Mouse (Mus musculus) cerebellum, postnatal 14 days (tissue): ENCODE data around the gene Itpr2.

Experiments
- DNase-seq, 2 experiments: peaks; one replicate each; pipeline ENCODE4 v3.0.0; 2021; ENCODE audit warnings: mixed read lengths in 2 of 2

The Itpr2 gene

GRCm38 (mm10) chr6:146464014-146464644 is 37.9 kb downstream of the Itpr2 start:
- no peak for DNase-seq

- DNase-seq, result no peak
These were observed 41.1 kb downstream of the Itpr2 start for GRCm38 (mm10) chr6:146460936-146461335.

GRCm38 (mm10) chr6:146458436-146458835 is 43.6 kb downstream of the Itpr2 start:
- no peak for DNase-seq

GRCm38 (mm10) chr6:146456741-146457140 is 45.3 kb downstream of the Itpr2 start:
- DNase-seq, result no peak

GRCm38 (mm10) chr6:146454520-146455511 is 47.2 kb downstream of the Itpr2 start:
- DNase-seq, result no peak

- DNase-seq, result no peak
These were observed 49.5 kb downstream of the Itpr2 start for GRCm38 (mm10) chr6:146452474-146452873.

GRCm38 (mm10) chr6:146446032-146446704 is 55.9 kb downstream of the Itpr2 start:
- peak in 1 of 2 experiments; percentile 4 for DNase-seq

GRCm38 (mm10) chr6:146439826-146440225 is 62.2 kb downstream of the Itpr2 start:
- DNase-seq, result no peak

GRCm38 (mm10) chr6:146439071-146439818 is 62.8 kb downstream of the Itpr2 start:
- DNase-seq, result no peak

- DNase-seq, result no peak
These were observed 64.0 kb downstream of the Itpr2 start for GRCm38 (mm10) chr6:146438057-146438456.

GRCm38 (mm10) chr6:146436916-146437496 is 65.0 kb downstream of the Itpr2 start:
- no peak for DNase-seq

- DNase-seq, result no peak
These were observed 67.8 kb downstream of the Itpr2 start for GRCm38 (mm10) chr6:146434217-146434616.

- DNase-seq, result no peak
These were observed 69.7 kb downstream of the Itpr2 start for GRCm38 (mm10) chr6:146432218-146432865.

- DNase-seq, result no peak
These were observed 70.2 kb downstream of the Itpr2 start for GRCm38 (mm10) chr6:146431777-146432176.

GRCm38 (mm10) chr6:146429694-146430380 is 72.2 kb downstream of the Itpr2 start:
- DNase-seq, result peak; percentile 24 to 44

GRCm38 (mm10) chr6:146424778-146425177 is 77.2 kb downstream of the Itpr2 start:
- DNase-seq, result no peak

- no peak for DNase-seq
These were observed 77.7 kb downstream of the Itpr2 start for GRCm38 (mm10) chr6:146424326-146424725.

GRCm38 (mm10) chr6:146420718-146421117 is 81.3 kb downstream of the Itpr2 start:
- DNase-seq, result no peak

GRCm38 (mm10) chr6:146416461-146416860 is 85.6 kb downstream of the Itpr2 start:
- no peak for DNase-seq

- no peak for DNase-seq
These were observed 87.9 kb downstream of the Itpr2 start for GRCm38 (mm10) chr6:146414094-146414493.
